Mouse (Mus musculus) thymus, adult 2 months (tissue): ENCODE measurements at regions not wholly inside any gene's neighbourhood (a gene's known extent, or its start where the extent isn't known, plus 50 kb on each side); places are given as distances from the start of the nearest gene placed in this dataset.

Experiments used
- CTCF ChIP-seq: fragments of 200-500 bp; IDR thresholded peaks from 2 replicates; pipeline ENCODE4 v1.5.1; 2012; ENCODE audit warnings: mild to moderate bottlenecking, control low read depth, low read length, moderate library complexity, borderline replicate concordance; ENCODE audit not compliant: control insufficient read depth, poor library complexity, insufficient read depth; ENCODE audit errors: extremely low read depth
- POLR2A ChIP-seq: fragments of 200-500 bp; IDR thresholded peaks from 2 replicates; pipeline ENCODE4 v1.6.1; 2012; ENCODE audit warnings: mild to moderate bottlenecking, low read length, control low read depth, moderate library complexity; ENCODE audit not compliant: control insufficient read depth, poor library complexity, insufficient read depth; ENCODE audit errors: extremely low read depth

DNA sequence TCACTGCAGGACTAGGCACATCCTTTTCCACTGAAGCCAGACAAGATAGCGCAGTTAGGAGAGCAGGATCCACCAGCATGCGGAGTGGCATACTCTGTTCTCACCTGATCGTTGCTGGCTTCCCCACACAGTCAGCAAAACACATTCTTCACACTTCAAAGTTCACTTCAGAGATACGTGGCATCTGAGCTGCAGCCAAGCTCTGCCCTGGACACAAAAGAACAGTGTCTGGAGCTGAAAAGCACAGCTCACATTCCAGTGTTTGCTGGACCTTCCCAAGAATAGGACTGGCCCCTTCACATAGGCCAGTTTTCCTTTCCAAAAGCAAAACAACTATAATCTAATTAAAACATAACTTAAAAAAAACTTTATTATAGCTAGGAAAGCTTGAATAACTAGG is 264.7 kb upstream of the Spred2 start:
- TF ChIP-seq CTCF (no peak), POLR2A (no peak)
